Mouse (Mus musculus): ENCODE measurements around the gene Zfp74. TPM values are rescaled to one million over a fixed set of nuclear protein-coding genes. Genes with fewer than 3 reads are reported as not detected.

Gene Zfp74
- total and polyA plus RNA-seq, 2 experiments from 2014 or later = 12.8 to 17.1 TPM

- no peak for DNase-seq (ENCODE audit: low spot score)
- H3K4me2 ChIP-seq (ENCODE audit: low read depth, low read length, poor library complexity, severe bottlenecking) = no peak overlapping the region
These were observed 11.1 kb downstream of the Zfp74 start for GRCm38 (mm10) chr7:29942740-29943139.

GRCm38 (mm10) chr7:29941027-29941426, 12.9 kb downstream of the Zfp74 start:
- DNase-seq (ENCODE audit: low spot score) = no peak
- WGBS = 94% methylated on average over 11 of the region's 11 CpGs
- Histone ChIP-seq H3K4me1 (ENCODE audit: insufficient read depth, low read length) (no peaks in the 10 kb centered on the region), H3K27me3 (ENCODE audit: insufficient read depth, low read length) (no peaks in the 10 kb centered on the region), H3K36me3 (ENCODE audit: insufficient read depth, low read length) (peaks cover 33% of the 10 kb centered on the region), H3K27ac (ENCODE audit: low read depth, low read length) (no peak overlapping the region), H3K4me2 (ENCODE audit: low read depth, low read length, poor library complexity, severe bottlenecking) (no peak overlapping the region), H3K9me3 (ENCODE audit: low read length) (no peaks in the 10 kb centered on the region), H3K9ac (replicated peaks; ENCODE audit: low read length, poor library complexity, severe bottlenecking) (no peak overlapping the region), H3K4me3 (ENCODE audit: low read depth, low read length) (no peak overlapping the region)
- TF ChIP-seq CTCF (IDR thresholded peaks at IDR 0.05) = no peak
- no peak for ATAC-seq (ENCODE audit: low FRiP score)

More at GRCm38 (mm10) chr7:29942740-29943139, 11.1 kb downstream of the Zfp74 start:
- H3K4me3 ChIP-seq (ENCODE audit: low read depth, low read length) = no peak overlapping the region
- no peak for ATAC-seq (ENCODE audit: low FRiP score)
- H3K4me1 ChIP-seq (ENCODE audit: insufficient read depth, low read length) = no peaks in the 10 kb centered on the region
- 55% methylated on average over 2 of the region's 2 CpGs for WGBS
- no peak overlapping the region for H3K27ac ChIP-seq (ENCODE audit: low read depth, low read length)
- no peak for TF ChIP-seq CTCF (IDR thresholded peaks at IDR 0.05)
- no peaks in the 10 kb centered on the region for H3K9me3 ChIP-seq (ENCODE audit: low read length)
- peaks cover 20% of the 10 kb centered on the region for H3K36me3 ChIP-seq (ENCODE audit: insufficient read depth, low read length)
- H3K9ac ChIP-seq (replicated peaks; ENCODE audit: low read length, poor library complexity, severe bottlenecking) = no peak overlapping the region
- no peaks in the 10 kb centered on the region for H3K27me3 ChIP-seq (ENCODE audit: insufficient read depth, low read length)

GRCm38 (mm10) chr7:29938856-29939255, 15.0 kb downstream of the Zfp74 start:
- TF ChIP-seq CTCF (IDR thresholded peaks at IDR 0.05) = no peak
- peaks cover 54% of the 10 kb centered on the region for H3K36me3 ChIP-seq (ENCODE audit: insufficient read depth, low read length)
- no peak overlapping the region for H3K9ac ChIP-seq (replicated peaks; ENCODE audit: low read length, poor library complexity, severe bottlenecking)
- no peaks in the 10 kb centered on the region for H3K9me3 ChIP-seq (ENCODE audit: low read length)
- ATAC-seq (ENCODE audit: low FRiP score) (no peak), DNase-seq (ENCODE audit: low spot score) (no peak)
- no peak overlapping the region for H3K4me3 ChIP-seq (ENCODE audit: low read depth, low read length)
- no peaks in the 10 kb centered on the region for H3K4me1 ChIP-seq (ENCODE audit: insufficient read depth, low read length)
- no peak overlapping the region for H3K4me2 ChIP-seq (ENCODE audit: low read depth, low read length, poor library complexity, severe bottlenecking)
- no peaks in the 10 kb centered on the region for H3K27me3 ChIP-seq (ENCODE audit: insufficient read depth, low read length)
- no peak overlapping the region for H3K27ac ChIP-seq (ENCODE audit: low read depth, low read length)
- 70% methylated on average over 6 of the region's 6 CpGs for WGBS

DNA sequence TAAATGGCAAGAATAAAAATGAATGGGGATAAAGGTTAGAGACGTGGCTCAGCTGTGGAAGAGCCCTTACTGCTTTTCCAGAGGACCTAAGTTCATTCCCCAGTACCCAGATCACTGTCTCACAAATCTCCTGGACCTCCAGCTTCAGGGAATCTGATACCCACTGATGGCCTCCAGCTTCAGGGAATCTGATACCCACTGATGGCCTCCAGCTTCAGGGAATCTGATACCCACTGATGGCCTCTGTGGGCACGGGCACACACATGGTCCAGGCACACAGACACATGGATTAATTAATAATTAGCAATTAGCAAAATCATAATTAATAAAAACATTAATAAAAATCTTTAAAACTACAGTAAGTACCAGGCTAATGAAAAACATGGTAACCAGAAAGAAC, 31.1 kb downstream of the Zfp74 start:
- 77% methylated on average over 2 of the region's 2 CpGs for WGBS
- DNase-seq (ENCODE audit: low spot score) (no peak), ATAC-seq (ENCODE audit: low FRiP score) (no peak)
- Histone ChIP-seq H3K4me3 (ENCODE audit: low read depth, low read length) (no peak overlapping the region), H3K4me1 (ENCODE audit: insufficient read depth, low read length) (no peaks in the 10 kb centered on the region), H3K27ac (ENCODE audit: low read depth, low read length) (no peak overlapping the region), H3K27me3 (ENCODE audit: insufficient read depth, low read length) (no peaks in the 10 kb centered on the region), H3K36me3 (ENCODE audit: insufficient read depth, low read length) (no peaks in the 10 kb centered on the region), H3K9me3 (ENCODE audit: low read length) (no peaks in the 10 kb centered on the region), H3K9ac (replicated peaks; ENCODE audit: low read length, poor library complexity, severe bottlenecking) (no peak overlapping the region), H3K4me2 (ENCODE audit: low read depth, low read length, poor library complexity, severe bottlenecking) (no peak overlapping the region)
- TF ChIP-seq CTCF (IDR thresholded peaks at IDR 0.05) = no peak

GRCm38 (mm10) chr7:29921439-29922093, 32.3 kb downstream of the Zfp74 start:
- H3K27me3 ChIP-seq (ENCODE audit: insufficient read depth, low read length) = no peaks in the 10 kb centered on the region
- H3K9me3 ChIP-seq (ENCODE audit: low read length) = no peaks in the 10 kb centered on the region
- no peak overlapping the region for H3K4me2 ChIP-seq (ENCODE audit: low read depth, low read length, poor library complexity, severe bottlenecking)
- TF ChIP-seq CTCF (IDR thresholded peaks at IDR 0.05) = no peak
- DNase-seq (ENCODE audit: low spot score) = no peak
- 86% methylated on average over 6 of the region's 6 CpGs for WGBS
- H3K27ac ChIP-seq (ENCODE audit: low read depth, low read length) = no peak overlapping the region
- H3K36me3 ChIP-seq (ENCODE audit: insufficient read depth, low read length) = no peaks in the 10 kb centered on the region; the same call in 1 of the 2 replicates
- ATAC-seq (ENCODE audit: low FRiP score) = no peak
- no peaks in the 10 kb centered on the region for H3K4me1 ChIP-seq (ENCODE audit: insufficient read depth, low read length)
- H3K9ac ChIP-seq (replicated peaks; ENCODE audit: low read length, poor library complexity, severe bottlenecking) = no peak overlapping the region
- no peak overlapping the region for H3K4me3 ChIP-seq (ENCODE audit: low read depth, low read length)

- H3K4me3 ChIP-seq (ENCODE audit: low read depth, low read length) = no peak overlapping the region
- no peak for ATAC-seq (ENCODE audit: low FRiP score)
- no peak overlapping the region for H3K4me2 ChIP-seq (ENCODE audit: low read depth, low read length, poor library complexity, severe bottlenecking)
- H3K27me3 ChIP-seq (ENCODE audit: insufficient read depth, low read length) = no peaks in the 10 kb centered on the region
- no peaks in the 10 kb centered on the region for H3K4me1 ChIP-seq (ENCODE audit: insufficient read depth, low read length)
- H3K9me3 ChIP-seq (ENCODE audit: low read length) = no peaks in the 10 kb centered on the region
- no peak for TF ChIP-seq CTCF (IDR thresholded peaks at IDR 0.05)
- no peak overlapping the region for H3K9ac ChIP-seq (replicated peaks; ENCODE audit: low read length, poor library complexity, severe bottlenecking)
- no peak for DNase-seq (ENCODE audit: low spot score)
- peaks cover 27% of the 10 kb centered on the region for H3K36me3 ChIP-seq (ENCODE audit: insufficient read depth, low read length)
- no peak overlapping the region for H3K27ac ChIP-seq (ENCODE audit: low read depth, low read length)
- 88% methylated on average over 4 of the region's 4 CpGs for WGBS
These were observed 35.8 kb downstream of the Zfp74 start for GRCm38 (mm10) chr7:29918062-29918453.

All from midbrain, postnatal 0 days (tissue).